In genomic region chr2:158893171-158893853, GRCm38 (mm10) we compare ENCODE assay signal across 14 mouse cellular contexts.
DNase-seq lines count a peak whose midpoint lies in the region; ATAC-seq lines count a peak whose summit lies in the region.
"Had no signal": no experiment of that assay in that cellular context is flagged by ENCODE, and none has a peak within 500 bp of the region (broad histone marks: within the 10 kb centered on the region; RNA-seq: fewer than 3 reads in every experiment).

No protein-coding gene starts in this region.

- no peak overlapping the region for H3K27ac ChIP-seq in kidney, embryonic 16.5 days (ENCODE audit: low read length)
- H3K27ac ChIP-seq in hindbrain, embryonic 16.5 days (ENCODE audit: low read depth, low read length), result no peak overlapping the region
- H3K27ac ChIP-seq: forebrain, embryonic 15.5 days; heart, embryonic 13.5 days had no signal

- H3K4me3 ChIP-seq in kidney, embryonic 16.5 days (ENCODE audit: low read length), result no peak overlapping the region
- no peak overlapping the region for H3K4me3 ChIP-seq in hindbrain, embryonic 16.5 days (ENCODE audit: low read length)
- H3K4me3 ChIP-seq: forebrain, embryonic 15.5 days; heart, embryonic 13.5 days; myocyte had no signal

- DNase-seq in adrenal gland, postnatal 10 days, result peak; percentile 4
- no peak for DNase-seq in adrenal gland, adult 8-10 months
- DNase-seq in kidney, adult 18-20 months, result no peak
- DNase-seq in thymus, postnatal 25 days, result no peak
- no peak for DNase-seq in frontal cortex, postnatal 25 days (ENCODE audit: low spot score in 2 of 2)
- DNase-seq: layer of hippocampus, adult 9-11 months; right cerebral cortex, postnatal 25 days had no signal

- 0 out of 2 replicates have a peak, but pooled peaks cover 7% of the 10 kb centered on the region for H3K4me1 ChIP-seq in kidney, embryonic 16.5 days (ENCODE audit: insufficient read depth, low read length)
- H3K4me1 ChIP-seq in hindbrain, embryonic 16.5 days (ENCODE audit: control insufficient read depth, insufficient read depth, low read depth, low read length), result no peaks in the 10 kb centered on the region
- H3K4me1 ChIP-seq: forebrain, embryonic 15.5 days had no signal

- no peak overlapping the region for H3K4me2 ChIP-seq in kidney, embryonic 16.5 days (replicated peaks; ENCODE audit: low read depth, low read length)
- H3K4me2 ChIP-seq in hindbrain, embryonic 16.5 days (ENCODE audit: low read length), result no peak overlapping the region
- H3K4me2 ChIP-seq: forebrain, embryonic 15.5 days; heart, embryonic 13.5 days had no signal

- H3K9ac ChIP-seq in kidney, embryonic 16.5 days (replicated peaks; ENCODE audit: low read length), result no peak overlapping the region
- H3K9ac ChIP-seq in hindbrain, embryonic 16.5 days (ENCODE audit: low read depth, low read length), result no peak overlapping the region
- H3K9ac ChIP-seq: forebrain, embryonic 15.5 days; heart, embryonic 13.5 days had no signal

- ATAC-seq in kidney, embryonic 16.5 days (ENCODE audit: low FRiP score, low TSS enrichment), result peak; percentile 77
- 0 out of 2 replicates have a peak, but pooled peaks have one; percentile 40 for ATAC-seq in hindbrain, embryonic 16.5 days
- peak; percentile 87 for ATAC-seq in megakaryocyte, adult 5-6 weeks (ENCODE audit: poor library complexity, severe bottlenecking)
- ATAC-seq: forebrain, embryonic 15.5 days had no signal

- WGBS in kidney, embryonic 16.5 days, result 6% methylated on average over 16 of the region's 16 CpGs
- WGBS in hindbrain, embryonic 16.5 days, result 47% methylated on average over 16 of the region's 16 CpGs

- H3K9me3 ChIP-seq in kidney, embryonic 16.5 days (ENCODE audit: low read length), result no peaks in the 10 kb centered on the region
- no peaks in the 10 kb centered on the region for H3K9me3 ChIP-seq in hindbrain, embryonic 16.5 days (ENCODE audit: control insufficient read depth, low read length)
- H3K9me3 ChIP-seq: forebrain, embryonic 15.5 days; heart, embryonic 13.5 days had no signal

- no peaks in the 10 kb centered on the region for H3K36me3 ChIP-seq in kidney, embryonic 16.5 days (ENCODE audit: insufficient read depth, low read length)
- H3K36me3 ChIP-seq in hindbrain, embryonic 16.5 days (ENCODE audit: control insufficient read depth, insufficient read depth, low read length), result no peaks in the 10 kb centered on the region
- H3K36me3 ChIP-seq: forebrain, embryonic 15.5 days; G1E; heart, embryonic 13.5 days had no signal

- H3K27me3 ChIP-seq in kidney, embryonic 16.5 days (ENCODE audit: insufficient read depth, low read length), result no peaks in the 10 kb centered on the region
- H3K27me3 ChIP-seq in hindbrain, embryonic 16.5 days (replicated peaks; ENCODE audit: control insufficient read depth, insufficient read depth, low read length), result no peaks in the 10 kb centered on the region
- H3K27me3 ChIP-seq: forebrain, embryonic 15.5 days; heart, embryonic 13.5 days had no signal
